In the genomic region with DNA sequence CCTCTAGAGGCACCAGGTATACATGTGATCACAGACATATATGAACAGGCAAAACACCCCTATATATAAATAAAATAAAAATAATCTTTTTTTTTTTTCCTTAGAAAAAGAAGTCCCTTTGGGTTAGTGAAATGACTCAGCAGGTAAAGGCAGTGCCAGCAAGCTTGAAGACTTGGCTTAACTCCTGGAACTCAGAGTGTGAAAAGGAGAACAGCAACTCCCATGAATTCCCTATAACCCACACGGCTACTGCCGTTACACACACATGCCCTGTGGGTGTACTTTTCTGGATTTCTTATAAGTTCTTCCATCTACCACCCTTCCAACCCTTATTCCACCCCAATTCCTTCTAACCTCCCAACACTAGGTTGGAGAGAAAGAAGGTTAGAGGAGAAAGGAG, we compare ENCODE assay signal across 23 mouse cellular contexts. TPM values are rescaled to one million over a fixed set of nuclear protein-coding genes. Genes with fewer than 3 reads are reported as not detected.
A peak's percentile ranks its signal among the peaks of the same experiment; 100 is the strongest.
DNase-seq lines count a peak whose midpoint lies in the region; TF ChIP-seq lines count a peak whose summit lies in the region.
"Had no signal": no experiment of that assay in that cellular context is flagged by ENCODE, and none has a peak within 500 bp of the region (broad histone marks: within the 10 kb centered on the region; RNA-seq: fewer than 3 reads in every experiment).

No protein-coding gene starts in this region.

- intact Hi-C loops in gastrocnemius, adult 2 months (cut with DNase I), result loop anchor here (5.0 kb wide), 1 partner anchor 51 kb away; no protein-coding TSS in a partner anchor

- TF ChIP-seq CTCF in gastrocnemius, adult 2 months (IDR thresholded peaks at IDR 0.05), result no peak

- no peak overlapping the region for H3K27ac ChIP-seq in gastrocnemius, adult 2 months
- peak overlapping the region; percentile 67 for H3K27ac ChIP-seq in brown adipose tissue, adult 24 weeks (replicated peaks; ENCODE audit: low read depth, low read length)
- H3K27ac ChIP-seq: forebrain, embryonic 13.5 days; heart, embryonic 13.5 days; hindbrain, postnatal 0 days; neural tube, embryonic 12.5 days; stomach, postnatal 0 days had no signal

- H3K4me3 ChIP-seq in gastrocnemius, adult 2 months, result no peak overlapping the region
- H3K4me3 ChIP-seq in brown adipose tissue, adult 24 weeks (ENCODE audit: insufficient read depth, low read depth, low read length), result no peak overlapping the region
- H3K4me3 ChIP-seq: forebrain, embryonic 13.5 days; heart, embryonic 13.5 days; neural tube, embryonic 12.5 days had no signal

- DNase-seq in gastrocnemius, adult 18-20 months (ENCODE audit: low spot score), result peak; percentile 16
- DNase-seq in gastrocnemius, adult 2 months, result no peak
- peak; percentile 31 to 43 for DNase-seq in left cerebral cortex, adult 9 months (ENCODE audit: low spot score in 2 of 2)
- DNase-seq in left cerebral cortex, adult 11 months (ENCODE audit: low spot score), result no peak
- no peak for DNase-seq in embryo, embryonic 9.5 days (ENCODE audit: extremely low spot score)
- no peak for DNase-seq in urinary bladder, postnatal 25 days (ENCODE audit: low spot score)
- DNase-seq: adrenal gland, postnatal 14 days; cerebellum, adult 11 months; cerebellum, adult 9-11 months; heart, postnatal 14 days; kidney, adult 9 months; kidney, postnatal 14 days; layer of hippocampus, postnatal 36 days; lung, postnatal 4 days; midbrain, embryonic 14.5 days had no signal

- no peaks in the 10 kb centered on the region for H3K4me1 ChIP-seq in brown adipose tissue, adult 24 weeks (ENCODE audit: control insufficient read depth, insufficient read depth, insufficient read length, low read length)
- H3K4me1 ChIP-seq: forebrain, embryonic 13.5 days; heart, embryonic 13.5 days had no signal

RNA-seq across cellular contexts. Expression of a gene that starts 24.6 kb away (rescaled TPM):
- total RNA-seq in gastrocnemius, adult 18-20 months (2021), result 10 to 100 TPM; 38.3 to 40.6 TPM
- 10 to 100 TPM; 37.4 to 50.1 TPM for total RNA-seq in gastrocnemius, adult 2 months (2021)
- 35.1 and 37.8 TPM in 2 replicates for polyA plus RNA-seq in brown adipose tissue, adult 24 weeks (2012; ENCODE audit: insufficient read depth, insufficient read length, missing spikeins)

RNA-seq across cellular contexts. Expression of a gene that starts 24.7 kb away (rescaled TPM):
- total RNA-seq in gastrocnemius, adult 18-20 months (2021), result 10 to 100 TPM; 43.2 to 46.5 TPM
- 10 to 100 TPM; 33.5 to 40.6 TPM for total RNA-seq in gastrocnemius, adult 2 months (2021)
- 37.5 TPM in 2 replicates for polyA plus RNA-seq in brown adipose tissue, adult 24 weeks (2012; ENCODE audit: insufficient read depth, insufficient read length, missing spikeins)

RNA-seq across cellular contexts. Expression of a gene that starts 57.1 kb away (rescaled TPM):
- under 1 TPM; 0.43 to 0.84 TPM for total RNA-seq in gastrocnemius, adult 18-20 months (2021)
- under 1 TPM; 0.26 to 0.95 TPM for total RNA-seq in gastrocnemius, adult 2 months (2021)
- polyA plus RNA-seq in brown adipose tissue, adult 24 weeks (2012; ENCODE audit: insufficient read depth, insufficient read length, missing spikeins), result 0.63 TPM in 1 of 2 replicates, not detected in the other
- total RNA-seq: liver, adult 2 months; megakaryocyte-erythroid progenitor cell, adult 5-6 weeks had no signal

Comparison
In these comparisons a context has a peak if more than half of its experiments do, and no peak if none do; other contexts are left out.
1. DNase-seq: peak in gastrocnemius, adult 18-20 months (single experiment) and left cerebral cortex, adult 9 months (2 of 2); none in gastrocnemius, adult 2 months (single experiment), left cerebral cortex, adult 11 months (single experiment), embryo, embryonic 9.5 days (single experiment) and urinary bladder, postnatal 25 days (single experiment).